Mouse (Mus musculus): Measurements from ENCODE around the gene Lmf2. TPM values are rescaled to one million over a fixed set of nuclear protein-coding genes. Genes with fewer than 3 reads are reported as not detected.

Gene Lmf2
- polyA plus RNA-seq, 1 experiment: 84.4 TPM

- no peak for DNase-seq
- no peak overlapping the region for H3K4me3 ChIP-seq (replicated peaks; ENCODE audit: extremely low read depth, low read depth, low read length)
- TF ChIP-seq POLR2A (IDR thresholded peaks at IDR 0.05; ENCODE audit: borderline replicate concordance, extremely low read depth, low read depth, low read length) (no peak), CTCF (IDR thresholded peaks at IDR 0.05; ENCODE audit: insufficient read depth, low read length) (no peak)
- H3K4me1 ChIP-seq (ENCODE audit: control insufficient read depth, insufficient read depth, low read length): peaks cover 24% of the 10 kb centered on the region
- 17% methylated on average over 6 of the region's 6 CpGs for WGBS
Observed at GRCm38 (mm10) chr15:89309962-89310498, 45.4 kb downstream of the Lmf2 start.

GRCm38 (mm10) chr15:89308406-89309139 is 46.9 kb downstream of the Lmf2 start:
- TF ChIP-seq POLR2A (IDR thresholded peaks at IDR 0.05; ENCODE audit: borderline replicate concordance, extremely low read depth, low read depth, low read length) (no peak), CTCF (IDR thresholded peaks at IDR 0.05; ENCODE audit: insufficient read depth, low read length) (no peak)
- DNase-seq: no peak
- 80% methylated on average over 7 of the region's 7 CpGs for WGBS
- Histone ChIP-seq H3K4me3 (replicated peaks; ENCODE audit: extremely low read depth, low read depth, low read length) (no peak overlapping the region), H3K4me1 (ENCODE audit: control insufficient read depth, insufficient read depth, low read length) (peaks cover 17% of the 10 kb centered on the region)

- Histone ChIP-seq H3K4me3 (replicated peaks; ENCODE audit: extremely low read depth, low read depth, low read length) (no peak overlapping the region), H3K4me1 (ENCODE audit: control insufficient read depth, insufficient read depth, low read length) (peaks cover 9% of the 10 kb centered on the region; the same call in 1 of the 2 replicates)
- DNase-seq: no peak
- TF ChIP-seq POLR2A (IDR thresholded peaks at IDR 0.05; ENCODE audit: borderline replicate concordance, extremely low read depth, low read depth, low read length) (no peak), CTCF (IDR thresholded peaks at IDR 0.05; ENCODE audit: insufficient read depth, low read length) (no peak)
- 85% methylated on average over 13 of the region's 13 CpGs for WGBS
Observed at GRCm38 (mm10) chr15:89307461-89307860, 48.0 kb downstream of the Lmf2 start.

- peaks cover 4% of the 10 kb centered on the region; the same call in 1 of the 2 replicates for H3K4me1 ChIP-seq (ENCODE audit: control insufficient read depth, insufficient read depth, low read length)
- no peak for DNase-seq
- TF ChIP-seq CTCF (IDR thresholded peaks at IDR 0.05; ENCODE audit: insufficient read depth, low read length) (no peak), POLR2A (IDR thresholded peaks at IDR 0.05; ENCODE audit: borderline replicate concordance, extremely low read depth, low read depth, low read length) (no peak)
- 72% methylated on average over 1 of the region's 1 CpGs for WGBS
- no peak overlapping the region for H3K4me3 ChIP-seq (replicated peaks; ENCODE audit: extremely low read depth, low read depth, low read length)
Observed at GRCm38 (mm10) chr15:89305966-89306365, 49.5 kb downstream of the Lmf2 start.

Other genes starting within 250 kb of the Lmf2 start
- 27.1 and 30.3 TPM in 2 replicates for gene Tubgcp6, start 232.5 kb downstream of the Lmf2 start, polyA plus RNA-seq (2012; rRNA removed)
- gene Hdac10, start 227.0 kb downstream of the Lmf2 start, polyA plus RNA-seq (2012; rRNA removed): 39.8 and 46.9 TPM in 2 replicates
- 28.2 and 32.2 TPM in 2 replicates for gene Mapk12, start 215.0 kb downstream of the Lmf2 start, polyA plus RNA-seq (2012; rRNA removed)
- 13.7 and 14.0 TPM in 2 replicates for gene Mapk11, start 206.0 kb downstream of the Lmf2 start, polyA plus RNA-seq (2012; rRNA removed)
- 204 and 210 TPM in 2 replicates for gene Plxnb2, start 174.9 kb downstream of the Lmf2 start, polyA plus RNA-seq (2012; rRNA removed)
- gene Dennd6b, start 159.2 kb downstream of the Lmf2 start, polyA plus RNA-seq (2012; rRNA removed): 15.6 and 17.2 TPM in 2 replicates
- 153 and 372 TPM in 2 replicates for gene Ppp6r2, start 144.1 kb downstream of the Lmf2 start, polyA plus RNA-seq (2012; rRNA removed)
- gene Sbf1, start 40.3 kb downstream of the Lmf2 start, polyA plus RNA-seq (2012; rRNA removed): 188 and 208 TPM in 2 replicates
- 0.14 and 0.75 TPM in 2 replicates for gene Adm2, start 32.9 kb downstream of the Lmf2 start, polyA plus RNA-seq (2012; rRNA removed)
- gene Miox, start 21.3 kb downstream of the Lmf2 start, polyA plus RNA-seq (2012; rRNA removed): 0.24 and 1.2 TPM in 2 replicates
- gene Ncaph2, start 60 bp upstream of the Lmf2 start, polyA plus RNA-seq (2012; rRNA removed): 105 and 117 TPM in 2 replicates
- 57.7 and 65.5 TPM in 2 replicates for gene Sco2, start 18.2 kb upstream of the Lmf2 start, polyA plus RNA-seq (2012; rRNA removed)
- gene Tymp, start 21.4 kb upstream of the Lmf2 start, polyA plus RNA-seq (2012; rRNA removed): 14.4 and 21.5 TPM in 2 replicates
- gene Odf3b, start 23.6 kb upstream of the Lmf2 start, polyA plus RNA-seq (2012; rRNA removed): 106 and 138 TPM in 2 replicates
- 0.03 and 0.07 TPM in 2 replicates for gene Klhdc7b, start 29.3 kb upstream of the Lmf2 start, polyA plus RNA-seq (2012; rRNA removed)
- gene Syce3, start 54.8 kb upstream of the Lmf2 start, polyA plus RNA-seq (2012; rRNA removed): not detected in 2 replicates
- 4.3 and 28.9 TPM in 2 replicates for gene Cpt1b, start 70.2 kb upstream of the Lmf2 start, polyA plus RNA-seq (2012; rRNA removed)
- 0.45 and 0.73 TPM in 2 replicates for gene C730034F03Rik, start 73.9 kb upstream of the Lmf2 start, polyA plus RNA-seq (2012; rRNA removed)
- 4.4 TPM in 1 of 2 replicates, not detected in the other for gene Gm44502, start 74.0 kb upstream of the Lmf2 start, polyA plus RNA-seq (2012; rRNA removed)
- 51.3 and 67.1 TPM in 2 replicates for gene Chkb, start 74.2 kb upstream of the Lmf2 start, polyA plus RNA-seq (2012; rRNA removed)
- gene Mapk8ip2, start 98.3 kb upstream of the Lmf2 start, polyA plus RNA-seq (2012; rRNA removed): 0.10 and 0.11 TPM in 2 replicates
- 57.7 and 62.4 TPM in 2 replicates for gene Arsa, start 121.8 kb upstream of the Lmf2 start, polyA plus RNA-seq (2012; rRNA removed)
- 103 and 141 TPM in 2 replicates for gene Shank3, start 144.0 kb upstream of the Lmf2 start, polyA plus RNA-seq (2012; rRNA removed)
- 2.8 and 2.9 TPM in 2 replicates for gene Acr, start 212.7 kb upstream of the Lmf2 start, polyA plus RNA-seq (2012; rRNA removed)
- 14.7 and 18.7 TPM in 2 replicates for gene Rabl2, start 236.3 kb upstream of the Lmf2 start, polyA plus RNA-seq (2012; rRNA removed)

All from lung, adult 2 months (tissue).